Mouse (Mus musculus) neural tube, embryonic 11.5 days (tissue): ENCODE data around the gene Vps9d1. TPM values are rescaled to one million over a fixed set of nuclear protein-coding genes. Genes with fewer than 3 reads are reported as not detected.
"Not testable (repeated sequence)": the region's sequence is repeated elsewhere in the genome, so short reads cannot be mapped to it uniquely, and the experiment has no call there.

Experiments
- ATAC-seq: fragments of 200-750 bp; cut with Nextera tagmentation; 2 replicates; pipeline ENCODE4 v1.8.0; 2017; ENCODE audit warnings: moderate number of reproducible peaks, mild to moderate bottlenecking, moderate TSS enrichment, moderate library complexity; ENCODE audit not compliant: insufficient read depth, low FRiP score, low TSS enrichment
- DNase-seq: peaks from one replicate; pipeline ENCODE4 v3.0.0-alpha.2; 2015; ENCODE audit warnings: low spot score
- H3K27ac ChIP-seq: fragments of 300-500 bp; sonication (generic); 2 replicates; pipeline ENCODE4 v1.5.1; 2014; ENCODE audit warnings: low read depth, mild to moderate bottlenecking, low read length
- H3K27me3 ChIP-seq: fragments of 300-500 bp; sonication (generic); 2 replicates; pipeline ENCODE4 v1.6.1; 2014; ENCODE audit warnings: mild to moderate bottlenecking, low read length, mixed read lengths; ENCODE audit not compliant: control insufficient read depth, insufficient read depth
- H3K36me3 ChIP-seq: fragments of 300-500 bp; sonication (generic); 2 replicates; pipeline ENCODE4 v1.6.1; 2014; ENCODE audit warnings: mild to moderate bottlenecking, low read length, moderate library complexity, mixed read lengths; ENCODE audit not compliant: control insufficient read depth, insufficient read depth
- H3K4me1 ChIP-seq: fragments of 300-500 bp; sonication (generic); 2 replicates; pipeline ENCODE4 v1.6.1; 2014; ENCODE audit warnings: low read length, mixed read lengths; ENCODE audit not compliant: control insufficient read depth, insufficient read depth
- H3K4me2 ChIP-seq: fragments of 300-500 bp; sonication (generic); 2 replicates; pipeline ENCODE4 v1.6.1; 2014; ENCODE audit warnings: low read depth, mild to moderate bottlenecking, moderate library complexity
- H3K4me3 ChIP-seq: fragments of 300-500 bp; sonication (generic); 2 replicates; pipeline ENCODE4 v1.5.1; 2014; ENCODE audit warnings: low read depth, low read length
- H3K9ac ChIP-seq: fragments of 300-500 bp; sonication (generic); 2 replicates; pipeline ENCODE4 v1.6.1; 2014; ENCODE audit warnings: mild to moderate bottlenecking, low read length
- H3K9me3 ChIP-seq: fragments of 300-500 bp; sonication (generic); 2 replicates; pipeline ENCODE4 v1.6.1; 2016; ENCODE audit warnings: low read length; ENCODE audit not compliant: control insufficient read depth
- WGBS: fragments of 180-500 bp; shearing (Covaris S2); extraction: QIAGEN DNeasy Blood & Tissue Kit; methylation state at CpG from one replicate; pipeline ENCODE4 v1.1.7; 2014; 5-methylcytosine and 5-hydroxymethylcytosine counted together
- polyA plus RNA-seq: library from polyadenylated mRNA; unstranded; fragments of >200 nt; fragmentation: Nextera tagmentation; extraction: Ambion mirVana; gene quantifications from 2 replicates; pipeline ENCODE4 v1.2.1, GENCODE M21; 2014

The Vps9d1 gene
- polyA plus RNA-seq, 1 experiment from 2014 or later: 26.4 TPM

DNA sequence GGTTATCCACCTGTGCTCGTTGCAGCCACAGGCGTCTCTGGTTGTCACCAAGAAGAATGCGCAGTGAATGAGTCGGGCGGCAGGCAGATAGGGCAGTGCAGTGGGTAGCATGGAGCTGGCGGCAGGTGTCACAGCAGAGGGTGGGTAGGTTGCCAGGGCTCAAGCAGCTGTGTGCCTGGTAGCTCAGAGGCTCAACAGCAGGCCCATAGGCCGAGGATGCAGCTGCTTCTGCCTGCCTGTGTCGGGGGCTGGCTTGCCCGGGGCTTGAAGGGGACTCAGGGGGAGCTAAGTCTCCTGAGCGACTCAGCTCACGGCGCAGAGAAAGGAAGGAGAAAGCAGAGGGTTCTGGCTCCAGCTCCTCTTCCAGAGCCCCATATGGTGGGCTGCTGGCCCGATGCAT lies 20.8 kb downstream of the Vps9d1 start:
- ATAC-seq (no peak), DNase-seq (no peak)
- no peak overlapping the region for H3K9ac ChIP-seq
- H3K36me3 ChIP-seq: peaks cover 3% of the 10 kb centered on the region; the same call in 1 of the 2 replicates
- H3K27ac ChIP-seq: no peak overlapping the region
- peaks cover 9% of the 10 kb centered on the region; the same call in 1 of the 2 replicates for H3K4me1 ChIP-seq
- no peak overlapping the region for H3K4me3 ChIP-seq
- no peaks in the 10 kb centered on the region for H3K9me3 ChIP-seq
- peaks cover 14% of the 10 kb centered on the region for H3K27me3 ChIP-seq
- no peak overlapping the region for H3K4me2 ChIP-seq
- 57% methylated on average over 13 of the region's 13 CpGs for WGBS

GRCm38 (mm10) chr8:123232553-123232952 lies 21.6 kb downstream of the Vps9d1 start:
- 21% methylated on average over 7 of the region's 7 CpGs for WGBS
- ATAC-seq (no peak), DNase-seq (no peak)
- H3K27me3 ChIP-seq: peaks cover 14% of the 10 kb centered on the region
- peak overlapping the region; percentile 18; the same call in 1 of the 2 replicates for H3K9ac ChIP-seq
- H3K9me3 ChIP-seq: no peaks in the 10 kb centered on the region
- H3K36me3 ChIP-seq: peaks cover 3% of the 10 kb centered on the region; the same call in 1 of the 2 replicates
- no peak overlapping the region for H3K4me3 ChIP-seq
- peaks cover 9% of the 10 kb centered on the region; the same call in 1 of the 2 replicates for H3K4me1 ChIP-seq
- H3K27ac ChIP-seq: no peak overlapping the region
- no peak overlapping the region for H3K4me2 ChIP-seq

DNA sequence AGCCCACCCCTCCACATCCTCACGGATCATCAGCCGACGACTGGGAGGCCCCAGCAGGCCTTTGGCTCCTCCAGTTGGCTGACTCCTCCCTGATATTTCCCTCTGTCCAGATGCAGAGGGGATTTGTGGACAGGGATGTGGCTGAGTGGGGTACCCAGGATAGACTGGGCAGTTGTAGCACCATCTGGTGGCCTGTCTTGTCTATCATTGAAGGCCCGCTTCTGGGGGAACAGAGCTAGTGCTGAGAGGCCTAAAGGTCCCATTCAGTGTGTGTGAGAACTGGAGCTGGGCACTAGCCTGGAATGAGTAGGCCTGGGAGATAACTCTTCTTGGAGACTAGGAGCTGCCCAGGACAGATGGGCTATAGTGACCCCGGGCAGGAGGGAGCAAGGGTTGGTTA lies 22.4 kb downstream of the Vps9d1 start:
- WGBS: 43% methylated on average over 5 of the region's 5 CpGs
- no peak for ATAC-seq
- DNase-seq: no peak
- Histone ChIP-seq H3K9ac (no peak overlapping the region), H3K27ac (no peak overlapping the region), H3K4me1 (peaks cover 9% of the 10 kb centered on the region; the same call in 1 of the 2 replicates), H3K4me2 (no peak overlapping the region), H3K9me3 (no peaks in the 10 kb centered on the region), H3K27me3 (peaks cover 14% of the 10 kb centered on the region), H3K36me3 (peaks cover 5% of the 10 kb centered on the region; the same call in 1 of the 2 replicates), H3K4me3 (no peak overlapping the region)

GRCm38 (mm10) chr8:123230326-123230725 lies 23.8 kb downstream of the Vps9d1 start:
- not testable (repeated sequence) for H3K9me3 ChIP-seq, H3K27ac ChIP-seq, H3K36me3 ChIP-seq, H3K4me2 ChIP-seq, H3K4me3 ChIP-seq, H3K4me1 ChIP-seq, DNase-seq, H3K27me3 ChIP-seq, H3K9ac ChIP-seq, ATAC-seq
- 81% methylated on average over 9 of the region's 11 CpGs for WGBS

GRCm38 (mm10) chr8:123228416-123228815 lies 25.7 kb downstream of the Vps9d1 start:
- H3K4me2 ChIP-seq: no peak overlapping the region
- H3K9ac ChIP-seq: no peak overlapping the region
- H3K27ac ChIP-seq: no peak overlapping the region
- H3K4me1 ChIP-seq: peaks cover 3% of the 10 kb centered on the region; the same call in 1 of the 2 replicates
- ATAC-seq (no peak), DNase-seq (no peak)
- no peaks in the 10 kb centered on the region for H3K27me3 ChIP-seq
- no peaks in the 10 kb centered on the region for H3K9me3 ChIP-seq
- H3K36me3 ChIP-seq: peaks cover 5% of the 10 kb centered on the region; the same call in 1 of the 2 replicates
- H3K4me3 ChIP-seq: no peak overlapping the region
- 93% methylated on average over 1 of the region's 1 CpGs for WGBS

GRCm38 (mm10) chr8:123224278-123225266 lies 29.6 kb downstream of the Vps9d1 start, which contains the start of gene Cdk10:
Cdk10 (plus strand) TSS chr8:123224842.
- ATAC-seq: peak; percentile 69
- peaks cover 5% of the 10 kb centered on the region; the same call in 1 of the 2 replicates for H3K36me3 ChIP-seq
- H3K27ac ChIP-seq: peak within 1 kb of the TSS; percentile 67
- 4% methylated on average over 59 of the region's 59 CpGs for whole genome bisulfite sequencing
- H3K9me3 ChIP-seq: no peaks in the 10 kb centered on the region
- H3K4me2 ChIP-seq: peak within 1 kb of the TSS; percentile 54
- H3K4me1 ChIP-seq: peaks cover 3% of the 10 kb centered on the region; the same call in 1 of the 2 replicates
- peak; percentile 93 for DNase-seq
- H3K27me3 ChIP-seq: no peaks in the 10 kb centered on the region
- H3K9ac ChIP-seq: peak within 1 kb of the TSS; percentile 75
- H3K4me3 ChIP-seq: peak within 1 kb of the TSS; percentile 88

- no peaks in the 10 kb centered on the region for H3K9me3 ChIP-seq
- no peak for DNase-seq
- no peak overlapping the region for H3K4me3 ChIP-seq
- no peak overlapping the region for H3K4me2 ChIP-seq
- no peak overlapping the region for H3K9ac ChIP-seq
- H3K4me1 ChIP-seq: peaks cover 3% of the 10 kb centered on the region; the same call in 1 of the 2 replicates
- H3K27ac ChIP-seq: no peak overlapping the region
- 84% methylated on average over 1 of the region's 1 CpGs for WGBS
- no peaks in the 10 kb centered on the region for H3K27me3 ChIP-seq
- H3K36me3 ChIP-seq: no peaks in the 10 kb centered on the region
- no peak for ATAC-seq
Observed at GRCm38 (mm10) chr8:123220917-123221316, 33.2 kb downstream of the Vps9d1 start.

GRCm38 (mm10) chr8:123215430-123215829 lies 38.7 kb downstream of the Vps9d1 start:
- Histone ChIP-seq H3K27ac (no peak overlapping the region), H3K4me2 (no peak overlapping the region), H3K4me3 (no peak overlapping the region), H3K9ac (no peak overlapping the region), H3K36me3 (no peaks in the 10 kb centered on the region), H3K27me3 (no peaks in the 10 kb centered on the region), H3K4me1 (peaks cover 10% of the 10 kb centered on the region), H3K9me3 (no peaks in the 10 kb centered on the region)
- DNase-seq: no peak
- 80% methylated on average over 3 of the region's 3 CpGs for WGBS
- ATAC-seq: no peak
